8 mouse cellular contexts compared by ENCODE assay signal in the genomic region with DNA sequence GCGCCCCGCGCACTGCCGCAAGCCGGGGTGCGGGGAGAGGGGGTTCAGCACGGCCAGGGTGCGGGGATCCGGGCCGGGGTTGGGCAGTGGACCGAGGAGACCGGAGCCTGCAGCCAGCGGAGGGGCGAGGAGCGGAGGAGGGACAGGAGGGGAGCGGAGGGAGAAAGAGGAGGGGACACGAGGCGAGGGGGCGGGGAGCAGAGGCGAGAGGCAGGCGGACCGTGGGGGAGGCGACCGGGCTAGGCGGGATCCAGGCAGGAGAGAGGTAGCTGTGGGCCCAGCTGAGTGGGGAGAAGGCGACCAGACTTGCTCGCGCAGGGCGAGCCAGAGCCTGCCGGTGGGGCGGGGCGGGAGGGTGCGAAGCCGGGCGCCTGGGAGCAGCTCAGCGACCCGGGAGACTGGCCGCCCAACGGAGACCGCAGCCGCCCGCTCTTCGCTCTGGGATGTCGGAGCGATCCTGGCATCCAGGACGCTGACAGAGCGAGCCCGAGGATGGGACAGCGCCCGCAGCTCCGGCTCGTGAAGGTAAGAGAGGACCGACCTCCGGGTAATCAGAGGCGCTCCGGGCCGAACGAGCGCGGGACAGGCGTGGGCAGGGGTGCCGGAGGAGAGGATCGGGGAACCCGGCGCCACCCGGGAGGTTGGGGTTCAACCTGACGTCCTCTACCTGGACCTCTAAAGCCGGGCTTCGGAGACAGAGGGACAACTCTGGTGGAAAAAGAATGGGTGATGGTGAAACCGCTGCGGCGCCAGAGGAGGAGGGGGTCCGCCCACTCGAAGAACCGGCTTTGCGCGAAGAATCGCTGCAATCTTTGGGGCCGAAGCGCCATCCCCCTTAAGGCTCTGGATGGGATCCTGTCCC. TPM values are rescaled to one million over a fixed set of nuclear protein-coding genes. Genes with fewer than 3 reads are reported as not detected.
DNase-seq lines count a peak whose midpoint lies in the region; ATAC-seq and TF ChIP-seq lines count a peak whose summit lies in the region.

Gene Crhr1, plus strand, starts transcription at position 276 of the 862 bp plus-strand sequence.

- H3K9me3 ChIP-seq in forebrain, postnatal 0 days (ENCODE audit: low read length) = no peaks in the 10 kb centered on the region
- no peaks in the 10 kb centered on the region for H3K9me3 ChIP-seq in neural tube, embryonic 13.5 days

- intact Hi-C loops in left cerebral cortex, postnatal 36 days (cut with DNase I) = loop anchor here (5.0 kb wide), 1 partner anchor 34 kb away; no protein-coding TSS in a partner anchor

- under 1% methylated on average over 69 of the region's 80 CpGs for WGBS in forebrain, postnatal 0 days
- under 1% methylated on average over 80 of the region's 80 CpGs for WGBS in neural tube, embryonic 13.5 days

- no peak for TF ChIP-seq POLR2A in testis, adult 2 months (IDR thresholded peaks at IDR 0.05; ENCODE audit: control insufficient read depth, low read depth, low read length)

- peak; percentile 78 for ATAC-seq in forebrain, postnatal 0 days
- ATAC-seq in neural tube, embryonic 13.5 days (ENCODE audit: low read depth) = peak; percentile 77
- ATAC-seq in megakaryocyte-erythroid progenitor cell, adult 5-6 weeks (replicated peaks; ENCODE audit: low FRiP score, low TSS enrichment, poor library complexity, severe bottlenecking) = no peak

- peaks cover 2% of the 10 kb centered on the region for H3K27me3 ChIP-seq in testis, adult 2 months (ENCODE audit: control insufficient read depth, insufficient read depth, low read length)
- peaks cover 16% of the 10 kb centered on the region for H3K27me3 ChIP-seq in forebrain, postnatal 0 days (ENCODE audit: insufficient read depth, low read length)
- H3K27me3 ChIP-seq in neural tube, embryonic 13.5 days = peaks cover 84% of the 10 kb centered on the region

- no peak within 1 kb of the TSS for H3K27ac ChIP-seq in testis, adult 2 months (ENCODE audit: control insufficient read depth, insufficient read depth, low read depth, low read length)
- H3K27ac ChIP-seq in forebrain, postnatal 0 days (ENCODE audit: low read depth, low read length) = peak within 1 kb of the TSS; percentile 57; the same call in 1 of the 2 replicates
- H3K27ac ChIP-seq in neural tube, embryonic 13.5 days (replicated peaks) = peak within 1 kb of the TSS; percentile 55; the same call in 1 of the 2 replicates

- H3K4me3 ChIP-seq in testis, adult 2 months (ENCODE audit: control insufficient read depth, low read depth, low read length) = peak within 1 kb of the TSS; percentile 45
- peak within 1 kb of the TSS; percentile 62 for H3K4me3 ChIP-seq in forebrain, postnatal 0 days (ENCODE audit: low read depth, low read length)
- peak within 1 kb of the TSS; percentile 61 for H3K4me3 ChIP-seq in neural tube, embryonic 13.5 days

- peak within 1 kb of the TSS; percentile 94 for H3K4me2 ChIP-seq in forebrain, postnatal 0 days (ENCODE audit: low read depth)
- H3K4me2 ChIP-seq in neural tube, embryonic 13.5 days = peak within 1 kb of the TSS; percentile 93

- no peak for TF ChIP-seq CTCF in testis, adult 2 months (IDR thresholded peaks at IDR 0.05; ENCODE audit: control insufficient read depth, insufficient read depth, insufficient replicate concordance, low read depth, low read length)
- no peak for TF ChIP-seq CTCF in forebrain, postnatal 0 days (IDR thresholded peaks at IDR 0.05; ENCODE audit: low read depth)

- peak; percentile 37 for DNase-seq in adrenal gland, postnatal 14 days
- no peak for DNase-seq in adrenal gland, postnatal 4 days (ENCODE audit: low spot score in 2 of 2)
- no peak for DNase-seq in testis, postnatal 14 days (ENCODE audit: low spot score)
- peak; percentile 61 for DNase-seq in forebrain, postnatal 0 days
- peak; percentile 43 to 68 for DNase-seq in left cerebral cortex, postnatal 36 days (ENCODE audit: low spot score in 2 of 2)

- H3K4me1 ChIP-seq in testis, adult 2 months (ENCODE audit: control insufficient read depth, insufficient read depth, low read length) = peaks cover 14% of the 10 kb centered on the region
- H3K4me1 ChIP-seq in forebrain, postnatal 0 days (ENCODE audit: insufficient read depth) = 0 out of 2 replicates have a peak, but pooled peaks cover 4% of the 10 kb centered on the region
- H3K4me1 ChIP-seq in neural tube, embryonic 13.5 days (replicated peaks) = peaks cover 25% of the 10 kb centered on the region

- H3K9ac ChIP-seq in forebrain, postnatal 0 days = peak within 1 kb of the TSS; percentile 76
- peak within 1 kb of the TSS; percentile 81 for H3K9ac ChIP-seq in neural tube, embryonic 13.5 days

- H3K36me3 ChIP-seq in testis, adult 2 months (ENCODE audit: control insufficient read depth, insufficient read depth, low read length) = no peaks in the 10 kb centered on the region
- no peaks in the 10 kb centered on the region for H3K36me3 ChIP-seq in forebrain, postnatal 0 days (ENCODE audit: insufficient read depth)
- no peaks in the 10 kb centered on the region for H3K36me3 ChIP-seq in neural tube, embryonic 13.5 days

RNA-seq across cellular contexts. Expression of gene Crhr1, which starts in this region (rescaled TPM):
- 0.15 TPM in 1 of 2 replicates, not detected in the other for total RNA-seq in adrenal gland, postnatal 14 days (2021)
- total RNA-seq in adrenal gland, postnatal 4 days (2021) = under 1 TPM in 1 of 2 experiments, not detected in 1; 0.34 TPM
- polyA plus RNA-seq in testis, adult 2 months (2012; rRNA removed) = 0.42 and 0.59 TPM in 2 replicates
- 16.7 and 23.3 TPM in 2 replicates for total RNA-seq in forebrain, postnatal 0 days (2014; rRNA removed)
- polyA plus RNA-seq in forebrain, postnatal 0 days (2015; fragmentation: Nextera tagmentation; extraction: Ambion mirVana) = 6.4 and 6.9 TPM in 2 replicates
- 10 to 100 TPM; 29.9 to 31.5 TPM for total RNA-seq in left cerebral cortex, postnatal 36 days (2021)
- 3.7 and 3.9 TPM in 2 replicates for polyA plus RNA-seq in neural tube, embryonic 13.5 days (2015; fragmentation: Nextera tagmentation; extraction: Ambion mirVana)
- not detected in 2 replicates for total RNA-seq in megakaryocyte-erythroid progenitor cell, adult 5-6 weeks (2014; fragmentation: Nextera tagmentation)
- total RNA-seq in megakaryocyte-erythroid progenitor cell, adult 5-6 weeks (2017) = not detected in 2 replicates

Comparison
In these comparisons a context has a peak if more than half of its experiments do, and no peak if none do; other contexts are left out.
1. RNA of gene Crhr1 (total RNA-seq): 29.9 to 31.5 TPM in left cerebral cortex, postnatal 36 days and 16.7 to 23.3 TPM in forebrain, postnatal 0 days; 0.34 TPM in adrenal gland, postnatal 4 days, 0.15 TPM in adrenal gland, postnatal 14 days and not detected in megakaryocyte-erythroid progenitor cell, adult 5-6 weeks; every median in the first group is over 10 times any median in the second.
2. Peak in DNase-seq in adrenal gland, postnatal 14 days; RNA of the gene not detected or under 1 TPM.
3. DNase-seq: peak in forebrain, postnatal 0 days (single experiment) and left cerebral cortex, postnatal 36 days (2 of 2); none in adrenal gland, postnatal 4 days (0 of 2) and testis, postnatal 14 days (single experiment).
4. Peak in every context shown above with its lines, with median percentiles within 50 percentile points of each other: H3K4me3 ChIP-seq.